Mouse (Mus musculus): ENCODE data around the gene Slc9a8. TPM values are rescaled to one million over a fixed set of nuclear protein-coding genes. Genes with fewer than 3 reads are reported as not detected.

Gene Slc9a8
- total and polyA plus RNA-seq, 2 experiments = 14.9 to 34.2 TPM

GRCm38 (mm10) chr2:167471585-167471984 is 50.1 kb downstream of the Slc9a8 start:
- Histone ChIP-seq H3K27me3 (ENCODE audit: control insufficient read depth, insufficient read depth, low read length) (no peaks in the 10 kb centered on the region), H3K4me3 (ENCODE audit: insufficient read depth, low read depth, low read length) (no peak overlapping the region), H3K36me3 (ENCODE audit: control insufficient read depth, insufficient read depth, low read length) (peaks cover 4% of the 10 kb centered on the region; the same call in 1 of the 2 replicates), H3K79me2 (ENCODE audit: control insufficient read depth, insufficient read depth, low read length) (no peaks in the 10 kb centered on the region), H3K9ac (ENCODE audit: low read depth, low read length) (no peak overlapping the region), H3K27ac (replicated peaks; ENCODE audit: insufficient read depth, low read depth, low read length) (no peak overlapping the region), H3K4me1 (ENCODE audit: control insufficient read depth, insufficient read depth, low read length) (no peaks in the 10 kb centered on the region)
- TF ChIP-seq CTCF (IDR thresholded peaks at IDR 0.05; ENCODE audit: low read depth, low read length) (no peak), POLR2A (IDR thresholded peaks at IDR 0.05; ENCODE audit: extremely low read depth, insufficient read depth, low read length) (no peak)
- DNase-seq (ENCODE audit: extremely low read depth, low read depth, low spot score) = no peak
- WGBS = 90% methylated on average over 6 of the region's 6 CpGs

GRCm38 (mm10) chr2:167474218-167474617 is 52.7 kb downstream of the Slc9a8 start:
- no peak for DNase-seq (ENCODE audit: extremely low read depth, low read depth, low spot score)
- no peaks in the 10 kb centered on the region for H3K79me2 ChIP-seq (ENCODE audit: control insufficient read depth, insufficient read depth, low read length)
- H3K36me3 ChIP-seq (ENCODE audit: control insufficient read depth, insufficient read depth, low read length) = peaks cover 3% of the 10 kb centered on the region; the same call in 1 of the 2 replicates
- no peak overlapping the region for H3K27ac ChIP-seq (replicated peaks; ENCODE audit: insufficient read depth, low read depth, low read length)
- TF ChIP-seq POLR2A (IDR thresholded peaks at IDR 0.05; ENCODE audit: extremely low read depth, insufficient read depth, low read length) = no peak
- no peak for TF ChIP-seq CTCF (IDR thresholded peaks at IDR 0.05; ENCODE audit: low read depth, low read length)
- H3K4me1 ChIP-seq (ENCODE audit: control insufficient read depth, insufficient read depth, low read length) = no peaks in the 10 kb centered on the region
- no peak overlapping the region for H3K4me3 ChIP-seq (ENCODE audit: insufficient read depth, low read depth, low read length)
- 88% methylated on average over 6 of the region's 6 CpGs for WGBS
- H3K9ac ChIP-seq (ENCODE audit: low read depth, low read length) = no peak overlapping the region
- no peaks in the 10 kb centered on the region for H3K27me3 ChIP-seq (ENCODE audit: control insufficient read depth, insufficient read depth, low read length)

DNA sequence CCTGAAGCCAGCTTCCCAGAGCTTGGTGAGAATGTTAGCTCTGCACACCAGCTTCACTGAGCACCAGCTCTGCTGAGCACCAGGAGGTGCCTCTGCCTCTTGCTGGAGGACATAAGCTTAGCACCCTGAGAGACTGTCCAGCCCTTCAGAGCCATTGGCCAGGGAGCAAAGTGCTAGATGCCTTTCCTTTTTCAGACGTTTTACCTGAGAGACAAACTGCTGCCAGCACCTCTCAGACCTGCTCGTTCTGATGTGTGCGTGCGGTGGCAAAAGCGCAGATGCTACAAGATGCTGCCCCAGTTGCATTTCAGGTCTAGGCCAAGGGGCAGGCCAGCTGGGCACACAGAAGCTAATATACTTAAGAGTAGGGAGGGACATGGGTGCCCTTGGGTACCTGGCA is 54.1 kb downstream of the Slc9a8 start:
- H3K27me3 ChIP-seq (ENCODE audit: control insufficient read depth, insufficient read depth, low read length) = no peaks in the 10 kb centered on the region
- no peak overlapping the region for H3K4me3 ChIP-seq (ENCODE audit: insufficient read depth, low read depth, low read length)
- no peaks in the 10 kb centered on the region for H3K79me2 ChIP-seq (ENCODE audit: control insufficient read depth, insufficient read depth, low read length)
- DNase-seq (ENCODE audit: extremely low read depth, low read depth, low spot score) = no peak
- H3K36me3 ChIP-seq (ENCODE audit: control insufficient read depth, insufficient read depth, low read length) = 0 out of 2 replicates have a peak, but pooled peaks cover 2% of the 10 kb centered on the region
- no peaks in the 10 kb centered on the region for H3K4me1 ChIP-seq (ENCODE audit: control insufficient read depth, insufficient read depth, low read length)
- no peak for TF ChIP-seq POLR2A (IDR thresholded peaks at IDR 0.05; ENCODE audit: extremely low read depth, insufficient read depth, low read length)
- no peak for TF ChIP-seq CTCF (IDR thresholded peaks at IDR 0.05; ENCODE audit: low read depth, low read length)
- H3K27ac ChIP-seq (replicated peaks; ENCODE audit: insufficient read depth, low read depth, low read length) = no peak overlapping the region
- WGBS = 81% methylated on average over 5 of the region's 5 CpGs
- H3K9ac ChIP-seq (ENCODE audit: low read depth, low read length) = no peak overlapping the region

DNA sequence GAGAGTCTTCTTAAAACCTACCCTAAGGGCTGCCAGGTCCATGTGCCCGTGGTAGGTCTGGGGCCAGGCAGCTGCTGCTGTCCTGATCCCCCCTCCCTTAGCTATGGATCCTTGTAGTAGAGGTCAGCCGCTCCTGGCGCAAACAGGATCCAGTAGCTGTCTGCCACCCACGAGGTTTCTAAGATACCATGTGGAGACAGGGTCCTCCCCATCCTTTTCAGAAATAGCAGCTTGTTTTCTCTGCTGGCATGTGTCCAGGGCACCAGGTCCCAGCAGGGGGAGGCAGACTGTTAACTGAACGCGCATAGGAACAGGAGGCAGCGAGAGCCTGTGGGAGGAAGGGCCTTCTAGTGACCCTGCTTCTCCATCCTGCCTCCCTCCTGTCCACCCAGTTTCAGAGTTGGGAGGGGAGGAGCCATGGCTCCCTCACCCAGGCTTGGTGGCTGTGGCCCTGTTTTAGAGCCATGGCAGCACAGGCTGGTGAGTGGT is 54.7 kb downstream of the Slc9a8 start:
- no peak overlapping the region for H3K27ac ChIP-seq (replicated peaks; ENCODE audit: insufficient read depth, low read depth, low read length)
- DNase-seq (ENCODE audit: extremely low read depth, low read depth, low spot score) = no peak
- no peak overlapping the region for H3K4me3 ChIP-seq (ENCODE audit: insufficient read depth, low read depth, low read length)
- H3K4me1 ChIP-seq (ENCODE audit: control insufficient read depth, insufficient read depth, low read length) = no peaks in the 10 kb centered on the region
- TF ChIP-seq POLR2A (IDR thresholded peaks at IDR 0.05; ENCODE audit: extremely low read depth, insufficient read depth, low read length) (no peak), CTCF (IDR thresholded peaks at IDR 0.05; ENCODE audit: low read depth, low read length) (no peak)
- 34% methylated on average over 7 of the region's 7 CpGs for WGBS
- no peaks in the 10 kb centered on the region for H3K79me2 ChIP-seq (ENCODE audit: control insufficient read depth, insufficient read depth, low read length)
- no peaks in the 10 kb centered on the region for H3K36me3 ChIP-seq (ENCODE audit: control insufficient read depth, insufficient read depth, low read length)
- H3K9ac ChIP-seq (ENCODE audit: low read depth, low read length) = no peak overlapping the region
- no peaks in the 10 kb centered on the region for H3K27me3 ChIP-seq (ENCODE audit: control insufficient read depth, insufficient read depth, low read length)

DNA sequence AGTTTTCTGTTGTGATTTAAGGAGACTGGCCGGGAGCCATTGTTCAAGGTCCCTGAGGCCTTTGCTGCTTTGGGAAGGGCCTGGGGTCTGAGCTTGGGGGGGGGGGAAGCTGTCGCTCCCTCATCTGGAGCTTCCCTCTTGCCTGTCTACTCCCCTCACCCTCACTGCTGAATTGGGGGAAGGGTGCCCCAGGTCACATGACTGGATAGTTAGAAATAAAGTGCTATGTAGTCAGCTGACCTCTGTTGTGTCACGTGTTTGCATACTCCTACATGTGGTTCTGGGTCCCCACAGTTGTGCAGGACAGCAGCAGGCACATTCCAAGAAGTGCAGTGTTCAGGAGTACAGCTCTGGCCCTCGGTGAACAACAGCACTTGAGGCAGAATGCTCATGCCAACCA is 55.2 kb downstream of the Slc9a8 start:
- 60% methylated on average over 4 of the region's 4 CpGs for WGBS
- DNase-seq (ENCODE audit: extremely low read depth, low read depth, low spot score) = no peak

DNA sequence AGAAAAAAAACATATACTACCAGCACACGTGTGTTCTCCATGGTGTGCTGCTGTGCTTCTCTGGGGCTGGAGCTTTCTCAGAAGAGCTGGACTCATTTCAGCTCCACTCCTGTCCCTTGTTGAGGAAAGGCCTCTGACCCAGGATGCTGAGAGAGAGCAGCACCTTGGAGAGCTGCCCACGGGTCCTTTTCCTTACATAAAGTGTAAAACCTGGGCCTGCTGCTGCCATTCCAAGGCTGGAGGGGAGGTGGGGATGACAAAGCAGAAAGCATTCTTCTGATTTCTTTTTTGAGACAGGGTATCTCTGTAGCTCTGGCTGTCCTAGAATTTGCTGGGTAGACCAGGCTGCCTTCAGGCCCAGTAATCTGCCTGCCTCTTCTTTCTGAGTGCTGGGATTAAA is 56.6 kb downstream of the Slc9a8 start:
- H3K4me3 ChIP-seq (ENCODE audit: insufficient read depth, low read depth, low read length) = no peak overlapping the region
- no peak overlapping the region for H3K27ac ChIP-seq (replicated peaks; ENCODE audit: insufficient read depth, low read depth, low read length)
- H3K4me1 ChIP-seq (ENCODE audit: control insufficient read depth, insufficient read depth, low read length) = no peaks in the 10 kb centered on the region
- no peak overlapping the region for H3K9ac ChIP-seq (ENCODE audit: low read depth, low read length)
- DNase-seq (ENCODE audit: extremely low read depth, low read depth, low spot score) = no peak
- no peak for TF ChIP-seq CTCF (IDR thresholded peaks at IDR 0.05; ENCODE audit: low read depth, low read length)
- TF ChIP-seq POLR2A (IDR thresholded peaks at IDR 0.05; ENCODE audit: extremely low read depth, insufficient read depth, low read length) = no peak
- no peaks in the 10 kb centered on the region for H3K36me3 ChIP-seq (ENCODE audit: control insufficient read depth, insufficient read depth, low read length)
- no peaks in the 10 kb centered on the region for H3K27me3 ChIP-seq (ENCODE audit: control insufficient read depth, insufficient read depth, low read length)
- 43% methylated on average over 2 of the region's 2 CpGs for WGBS
- H3K79me2 ChIP-seq (ENCODE audit: control insufficient read depth, insufficient read depth, low read length) = no peaks in the 10 kb centered on the region

More for the DNA sequence above, 55.2 kb downstream of the Slc9a8 start:
- TF ChIP-seq CTCF (IDR thresholded peaks at IDR 0.05; ENCODE audit: low read depth, low read length) = no peak
- no peak for TF ChIP-seq POLR2A (IDR thresholded peaks at IDR 0.05; ENCODE audit: extremely low read depth, insufficient read depth, low read length)
- Histone ChIP-seq H3K4me1 (ENCODE audit: control insufficient read depth, insufficient read depth, low read length) (no peaks in the 10 kb centered on the region), H3K9ac (ENCODE audit: low read depth, low read length) (no peak overlapping the region), H3K27me3 (ENCODE audit: control insufficient read depth, insufficient read depth, low read length) (no peaks in the 10 kb centered on the region), H3K79me2 (ENCODE audit: control insufficient read depth, insufficient read depth, low read length) (no peaks in the 10 kb centered on the region), H3K27ac (replicated peaks; ENCODE audit: insufficient read depth, low read depth, low read length) (no peak overlapping the region), H3K4me3 (ENCODE audit: insufficient read depth, low read depth, low read length) (no peak overlapping the region), H3K36me3 (ENCODE audit: control insufficient read depth, insufficient read depth, low read length) (no peaks in the 10 kb centered on the region)

Data from liver, adult 2 months (tissue).